Mouse (Mus musculus) stomach, embryonic 15.5 days (tissue): ENCODE data around the gene Abcb6. TPM values are rescaled to one million over a fixed set of nuclear protein-coding genes. Genes with fewer than 3 reads are reported as not detected.

Source experiments
- microRNA-seq: library from miRNA; unstranded; fragments of <30 nt; microRNA quantifications from one replicate; pipeline ENCODE4, GENCODE M21; 2016
- polyA plus RNA-seq: library from polyadenylated mRNA; unstranded; fragments of >200 nt; fragmentation: Nextera tagmentation; extraction: Ambion mirVana; gene quantifications from 2 replicates; pipeline ENCODE4 v1.2.1, GENCODE M21; 2015

Gene Abcb6
- polyA plus RNA-seq, 1 experiment from 2014 or later = 23.9 TPM

Small RNAs within 50 kb of the gene (microRNA-seq; reads per million reads assigned to microRNA genes)
- not detected for gene Gm27943

Other genes with a start within 250 kb of the Abcb6 start
- gene Cfap65, start 244.8 kb downstream of the Abcb6 start, polyA plus RNA-seq = 0.06 TPM in 1 of 2 replicates, not detected in the other
- 24.3 and 31.0 TPM in 2 replicates for gene Ihh, start 228.7 kb downstream of the Abcb6 start, polyA plus RNA-seq
- gene Nhej1, start 55.2 kb downstream of the Abcb6 start, polyA plus RNA-seq = 8.6 and 9.5 TPM in 2 replicates
- 0.49 and 0.86 TPM in 2 replicates for gene Slc23a3, start 46.5 kb downstream of the Abcb6 start, polyA plus RNA-seq
- gene Cnppd1, start 37.7 kb downstream of the Abcb6 start, polyA plus RNA-seq = 38.8 and 44.9 TPM in 2 replicates
- gene Retreg2, start 37.6 kb downstream of the Abcb6 start, polyA plus RNA-seq = 43.8 and 47.8 TPM in 2 replicates
- gene Zfand2b, start 11.7 kb downstream of the Abcb6 start, polyA plus RNA-seq = 41.0 and 41.2 TPM in 2 replicates
- gene Ankzf1, start 11.8 kb upstream of the Abcb6 start, polyA plus RNA-seq = 24.7 and 26.7 TPM in 2 replicates
- gene Atg9a, start 11.8 kb upstream of the Abcb6 start, polyA plus RNA-seq = 26.5 and 27.0 TPM in 2 replicates
- gene Glb1l, start 30.4 kb upstream of the Abcb6 start, polyA plus RNA-seq = 15.5 and 17.1 TPM in 2 replicates
- gene Stk16, start 30.4 kb upstream of the Abcb6 start, polyA plus RNA-seq = 120 and 132 TPM in 2 replicates
- gene Tuba4a, start 39.5 kb upstream of the Abcb6 start, polyA plus RNA-seq = 142 and 145 TPM in 2 replicates
- not detected in 2 replicates for gene A630095N17Rik, start 51.7 kb upstream of the Abcb6 start, polyA plus RNA-seq
- 34.9 and 35.9 TPM in 2 replicates for gene Dnajb2, start 56.0 kb upstream of the Abcb6 start, polyA plus RNA-seq
- gene Ptprn, start 84.1 kb upstream of the Abcb6 start, polyA plus RNA-seq = 2.4 and 2.8 TPM in 2 replicates
- gene Resp18, start 98.0 kb upstream of the Abcb6 start, polyA plus RNA-seq = 7.5 and 9.6 TPM in 2 replicates
- gene Dnpep, start 137.6 kb upstream of the Abcb6 start, polyA plus RNA-seq = 123 and 137 TPM in 2 replicates
- 92.1 and 93.2 TPM in 2 replicates for gene Des, start 179.9 kb upstream of the Abcb6 start, polyA plus RNA-seq
- gene Speg, start 194.9 kb upstream of the Abcb6 start, polyA plus RNA-seq = 45.2 and 49.1 TPM in 2 replicates